Mouse (Mus musculus): ENCODE data around the gene Mfsd2a.
A peak's percentile ranks its signal among the peaks of the same experiment; 100 is the strongest.
"Not testable (repeated sequence)": the region's sequence is repeated elsewhere in the genome, so short reads cannot be mapped to it uniquely, and the experiment has no call there.

Gene Mfsd2a

DNA sequence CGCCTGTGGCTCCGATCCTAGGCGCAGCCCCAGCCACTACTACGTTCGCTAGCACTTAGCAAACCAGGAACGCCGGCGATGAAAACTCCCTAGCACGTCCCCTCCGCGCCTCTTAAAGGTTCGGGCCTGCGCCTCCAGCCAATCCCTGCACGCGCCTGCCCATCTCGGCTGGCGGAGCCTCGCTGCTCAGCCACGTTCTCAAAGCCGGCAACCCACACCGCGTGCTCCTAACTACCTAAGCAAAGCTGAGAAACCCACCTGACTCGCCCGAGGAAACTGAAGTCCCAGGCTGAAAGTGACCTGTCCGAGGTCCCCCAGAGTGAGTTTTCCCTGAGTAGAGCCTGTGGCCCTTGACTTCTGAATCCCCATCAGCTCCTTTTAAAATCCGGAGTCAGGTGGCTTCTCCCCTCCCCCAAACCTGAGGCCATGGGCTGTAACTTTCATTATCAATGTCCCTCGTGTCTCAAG is at the start of gene Mfsd2a:
Gene Mfsd2a, minus strand, starts transcription at position 89 of the 468 bp plus-strand sequence.
- peak; percentile 26 to 46 for DNase-seq

DNA sequence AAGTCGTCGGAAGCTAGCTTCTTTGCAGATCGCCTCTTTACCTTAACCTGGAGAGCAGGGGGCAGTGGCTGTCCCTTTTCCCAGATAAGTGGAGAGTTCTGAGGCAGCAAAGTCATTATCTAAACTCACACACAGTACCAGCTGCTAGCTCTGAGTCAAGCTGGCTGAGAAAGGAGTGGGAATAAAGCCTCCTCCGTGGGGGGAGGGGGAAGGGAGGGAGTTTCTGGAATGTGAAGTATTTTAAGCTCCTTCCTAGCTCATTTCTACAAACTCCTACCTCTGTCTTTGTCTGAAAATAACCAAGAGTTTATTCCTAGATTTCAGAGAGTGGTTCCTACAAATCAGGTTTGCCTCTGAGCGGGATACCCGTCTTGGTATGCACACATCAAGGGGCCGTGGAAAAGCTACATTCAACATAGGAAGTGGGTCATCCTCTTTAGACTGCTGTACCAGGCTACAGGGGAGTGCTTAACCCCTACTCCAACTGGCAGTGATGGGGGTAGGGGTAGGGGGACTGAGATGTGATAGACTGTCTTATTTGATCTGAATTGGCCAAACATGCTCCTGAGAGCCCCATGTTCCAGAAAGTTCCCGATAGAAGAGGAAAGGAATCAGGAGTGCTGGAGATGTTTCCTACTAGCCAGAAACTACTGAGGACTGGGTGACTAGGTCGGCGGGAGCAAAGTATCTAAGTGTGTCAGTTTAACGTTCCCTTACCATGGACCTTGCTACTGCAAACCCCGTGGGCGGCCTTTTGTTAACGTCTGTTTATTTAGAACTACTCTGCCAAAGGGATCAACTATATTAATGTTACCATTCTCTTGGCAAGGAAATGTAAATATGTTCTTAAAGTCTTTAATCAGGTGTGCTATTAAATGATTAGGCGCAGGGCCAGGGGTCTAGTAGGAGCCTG is 44.3 kb upstream of the Mfsd2a start:
- no peak for DNase-seq

DNA sequence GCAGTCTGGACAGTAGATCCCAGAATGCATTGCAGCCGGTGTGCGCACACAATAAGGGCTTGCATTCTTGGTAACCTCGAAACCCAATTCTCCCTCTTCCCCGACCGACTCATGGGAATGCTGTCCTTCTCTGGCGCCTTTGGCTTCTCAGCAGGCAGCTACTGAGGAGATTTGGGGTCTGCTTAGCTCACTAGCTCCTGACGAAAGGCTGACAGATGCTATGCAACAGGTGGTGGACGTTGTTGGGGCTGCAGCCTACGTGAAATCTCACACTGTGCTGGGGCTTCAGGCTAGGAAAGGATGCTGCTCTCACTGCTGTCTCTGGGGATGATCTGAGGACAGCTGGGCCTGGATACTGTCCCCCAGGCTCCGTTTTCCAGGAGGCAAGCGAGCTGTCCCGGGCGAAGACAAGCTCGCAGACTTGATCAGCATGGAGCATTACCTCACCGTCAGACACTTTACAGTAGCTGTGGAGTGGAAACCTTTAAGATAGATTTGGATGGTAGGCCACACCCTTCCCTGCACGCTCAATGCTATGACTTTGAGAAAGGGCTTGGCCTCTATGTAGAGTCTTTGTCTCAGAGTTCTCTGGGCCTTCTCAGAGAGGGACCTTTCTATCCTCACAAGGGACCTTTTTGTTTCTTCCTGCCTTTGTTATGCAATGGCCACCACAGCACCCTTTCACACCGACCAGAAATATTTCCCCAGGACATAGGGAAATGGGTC is 39.8 kb upstream of the Mfsd2a start:
- DNase-seq: no peak

DNA sequence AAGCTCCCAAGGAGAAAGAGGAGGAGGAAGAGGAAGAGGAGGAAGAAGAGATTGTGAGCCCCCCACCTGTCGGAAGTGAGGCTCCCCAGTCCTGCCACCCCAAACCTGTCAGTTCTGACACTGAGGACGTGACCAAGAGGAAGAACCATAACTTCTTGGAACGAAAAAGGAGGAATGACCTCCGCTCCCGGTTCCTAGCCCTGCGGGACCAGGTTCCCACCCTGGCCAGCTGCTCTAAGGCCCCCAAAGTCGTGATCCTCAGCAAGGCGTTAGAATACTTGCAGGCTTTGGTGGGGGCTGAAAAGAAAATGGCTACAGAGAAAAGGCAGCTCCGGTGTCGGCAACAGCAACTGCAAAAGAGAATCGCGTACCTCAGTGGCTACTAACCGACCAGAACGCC is 39.1 kb upstream of the Mfsd2a start:
- no peak for DNase-seq

DNA sequence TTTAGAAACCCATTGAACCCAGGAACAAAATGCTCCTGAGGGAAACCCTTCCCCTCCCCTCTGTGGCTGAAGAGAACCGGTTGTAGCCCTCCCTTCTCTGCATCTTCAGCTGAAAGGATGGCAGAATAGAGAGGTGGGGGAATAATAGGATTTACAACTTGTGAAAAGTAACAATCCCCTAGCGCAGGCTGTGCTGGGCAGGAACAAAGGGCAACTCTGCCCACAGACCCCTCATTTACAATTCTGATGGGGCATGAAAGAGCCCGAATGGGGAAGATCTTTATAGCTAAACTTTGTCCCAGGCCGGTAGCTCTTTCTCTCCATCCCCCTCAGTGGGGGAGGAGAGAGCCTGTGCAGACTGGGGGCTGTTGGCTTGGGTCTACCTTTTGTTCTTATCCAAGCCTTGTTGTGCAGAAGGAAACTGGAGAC is 38.3 kb upstream of the Mfsd2a start:
- no peak for DNase-seq

DNA sequence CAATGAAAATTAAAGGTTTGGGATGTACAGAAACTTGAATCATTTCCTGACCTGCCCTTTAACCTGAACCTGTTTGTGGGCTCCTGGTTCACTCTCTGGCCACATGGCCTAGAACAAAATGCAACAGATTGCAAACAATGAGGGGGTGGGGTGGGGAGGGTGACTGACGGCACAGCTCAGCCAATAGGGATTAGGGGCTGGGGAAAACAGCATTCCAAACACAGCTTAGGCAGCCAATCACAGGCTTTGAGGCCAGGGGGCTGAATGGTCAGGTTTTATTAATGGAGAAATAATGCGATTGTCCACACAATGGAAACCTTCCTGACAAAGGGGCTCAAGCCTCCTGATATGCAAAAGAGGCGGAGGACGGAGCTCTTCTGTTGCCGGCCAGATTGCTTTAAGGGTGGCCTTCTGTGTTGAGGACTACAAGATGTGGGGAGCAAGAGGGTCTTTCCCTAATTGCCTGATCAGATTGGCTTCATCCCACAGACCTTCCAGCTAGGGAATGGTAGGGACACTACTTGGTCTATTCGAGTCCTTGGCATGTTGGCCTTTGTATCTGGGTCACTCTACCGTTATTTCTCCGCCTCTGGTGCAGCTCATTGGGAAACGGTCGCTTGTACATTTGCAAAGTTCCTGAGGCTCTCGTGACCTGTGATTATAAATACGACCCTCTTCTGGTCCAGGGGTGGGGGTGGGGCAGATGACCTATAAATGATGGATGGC is 37.7 kb upstream of the Mfsd2a start:
- DNase-seq: no peak

DNA sequence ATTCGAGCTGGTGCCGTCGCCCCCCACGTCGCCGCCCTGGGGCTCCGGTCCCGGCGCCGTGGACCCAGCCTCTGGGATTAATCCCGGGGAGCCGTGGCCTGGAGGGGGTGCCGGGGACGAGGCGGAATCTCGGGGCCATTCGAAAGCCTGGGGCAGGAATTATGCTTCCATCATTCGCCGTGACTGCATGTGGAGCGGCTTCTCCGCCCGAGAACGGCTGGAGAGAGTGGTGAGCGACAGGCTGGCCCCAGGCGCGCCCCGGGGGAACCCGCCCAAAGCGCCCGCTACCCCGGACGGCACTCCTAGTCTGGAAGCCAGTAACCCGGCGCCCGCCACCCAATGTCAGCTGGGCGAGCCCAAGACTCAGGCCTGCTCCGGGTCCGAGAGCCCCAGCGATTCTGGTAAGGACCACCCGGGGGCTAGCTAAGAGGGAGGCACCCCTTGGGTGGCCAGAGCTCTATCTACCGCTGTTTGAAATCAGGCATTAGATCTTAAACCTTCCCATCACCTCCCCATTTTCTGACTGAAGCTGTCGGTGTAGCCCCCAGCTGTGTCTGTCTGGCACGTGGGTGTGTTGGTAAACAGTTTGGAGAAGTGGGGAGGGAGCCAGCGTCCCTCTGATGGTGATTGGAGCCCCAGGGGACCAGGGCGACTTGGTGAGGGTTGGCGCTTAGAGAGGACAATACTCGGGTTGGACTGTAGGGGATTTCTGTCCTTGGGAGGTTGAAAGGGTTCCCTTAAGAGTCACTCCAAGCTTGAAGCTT is 35.8 kb upstream of the Mfsd2a start:
- peak in 1 of 2 experiments; percentile 39 for DNase-seq

DNA sequence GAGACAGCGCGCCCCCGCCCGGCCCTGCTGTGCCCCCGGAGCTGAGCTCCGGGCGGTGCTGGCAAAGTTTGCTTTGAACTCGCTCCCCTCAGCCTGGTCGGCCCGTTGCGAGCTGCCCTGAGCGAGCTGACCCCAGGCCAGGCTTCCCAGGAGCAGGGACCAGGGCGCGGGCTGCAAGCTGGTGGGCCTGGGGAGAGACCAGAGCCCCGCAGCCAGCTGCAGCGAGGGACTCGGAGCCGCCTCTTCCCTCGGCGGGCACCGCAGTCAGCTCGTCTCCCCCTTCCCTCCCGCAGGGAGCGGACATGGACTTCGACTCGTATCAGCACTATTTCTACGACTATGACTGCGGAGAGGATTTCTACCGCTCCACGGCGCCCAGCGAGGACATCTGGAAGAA is 35.2 kb upstream of the Mfsd2a start:
- peak in 1 of 2 experiments; percentile 47 for DNase-seq

DNA sequence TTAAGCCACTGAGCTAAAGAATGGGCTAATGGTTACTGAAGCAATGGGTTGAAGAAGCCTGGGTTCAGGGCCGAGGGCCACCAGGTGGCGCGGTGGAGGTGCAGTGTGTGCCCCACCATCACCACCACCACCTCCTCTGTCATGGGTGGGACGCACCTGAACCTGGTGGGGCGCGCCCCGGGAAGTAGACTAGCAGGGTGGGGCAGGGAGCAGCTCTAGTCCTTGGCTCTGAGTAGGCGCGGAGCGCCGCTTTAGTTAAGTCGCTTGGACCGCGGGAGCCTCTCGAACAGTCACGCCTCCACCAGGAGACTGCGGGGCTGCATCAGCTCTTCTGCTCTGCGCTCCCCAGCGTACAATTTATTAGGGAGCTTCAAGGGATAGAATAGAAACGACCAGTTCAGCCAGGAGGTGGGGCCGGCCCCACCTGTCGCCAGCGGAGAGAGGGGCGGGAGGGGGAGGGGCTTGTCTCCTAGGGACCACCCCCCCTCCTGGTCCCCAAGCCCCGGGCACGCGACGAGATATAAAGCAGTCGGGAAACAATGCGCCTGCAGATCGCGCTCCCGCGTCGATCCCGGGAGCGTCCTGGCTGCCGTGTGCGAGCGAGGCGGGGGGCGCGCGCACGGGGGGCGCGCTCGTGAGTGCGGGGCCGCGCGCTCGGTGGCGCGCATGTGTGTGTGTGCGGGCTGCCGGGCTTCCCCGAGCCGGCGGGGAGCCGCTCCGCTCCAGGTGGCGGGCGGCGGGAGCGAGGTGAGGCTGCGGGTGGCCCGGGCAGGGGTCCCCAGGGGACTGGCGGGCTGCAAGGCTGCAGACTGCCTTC is 34.6 kb upstream of the Mfsd2a start, which contains the start of gene Mycl:
Gene Mycl, plus strand, starts transcription at position 249 of the 817 bp plus-strand sequence.
- DNase-seq: peak; percentile 72 to 92

DNA sequence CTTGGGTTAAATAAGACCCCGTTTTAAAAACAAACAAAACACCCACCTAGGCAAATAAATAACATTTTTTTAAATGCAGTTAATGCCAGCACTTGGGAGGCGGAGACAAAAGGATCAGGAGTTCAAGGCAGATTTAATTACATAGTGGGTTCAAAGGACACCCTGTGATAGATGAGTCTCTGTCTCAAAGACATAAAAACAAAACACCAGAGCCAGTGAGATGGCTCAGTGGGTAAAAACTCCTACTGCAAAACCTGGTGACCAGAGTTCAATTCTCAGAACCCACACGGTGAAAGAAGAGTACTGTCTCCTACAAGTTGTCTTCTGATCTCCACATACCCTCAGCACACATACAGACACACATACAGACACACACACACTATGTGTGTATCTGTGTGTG is 31.3 kb upstream of the Mfsd2a start:
- no peak for DNase-seq

DNA sequence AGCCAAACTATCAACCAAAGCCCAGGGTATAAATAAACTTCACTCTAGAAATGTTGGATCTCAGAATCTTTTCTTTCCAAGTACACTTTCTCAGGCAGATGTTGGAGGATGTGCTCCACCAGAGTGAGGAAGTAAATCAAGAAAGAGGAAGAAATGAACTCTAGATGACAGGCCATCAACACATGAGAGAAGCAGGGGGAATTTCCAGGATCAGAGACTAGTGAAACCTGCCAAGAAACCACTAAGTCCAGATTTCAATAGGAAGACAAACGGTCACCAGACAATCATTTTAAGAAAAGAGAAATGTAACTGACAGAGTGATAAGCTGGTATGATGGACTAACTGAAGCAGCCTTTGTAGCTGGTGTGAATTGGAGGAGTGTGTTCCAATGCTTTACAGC is 30.2 kb upstream of the Mfsd2a start:
- DNase-seq: no peak

DNA sequence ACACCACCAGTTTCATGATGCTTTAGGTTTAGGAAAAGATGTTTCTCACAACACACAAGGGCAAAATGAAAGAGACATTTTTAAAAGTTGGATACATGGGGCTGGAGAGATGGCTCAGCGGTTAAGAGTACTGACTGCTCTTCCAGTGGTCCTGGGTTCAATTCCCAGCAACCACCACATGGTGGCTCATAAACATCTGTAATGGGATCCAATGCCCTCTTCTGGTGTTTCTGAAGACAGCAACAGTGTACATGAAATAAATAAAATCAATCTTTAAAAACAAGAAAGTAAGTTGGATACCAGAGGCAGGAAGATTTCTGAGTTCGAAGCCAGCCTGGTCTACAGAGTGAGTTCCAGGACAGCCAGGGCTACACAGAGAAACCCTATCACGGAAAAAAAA is 27.0 kb upstream of the Mfsd2a start:
- not testable (repeated sequence) for DNase-seq

DNA sequence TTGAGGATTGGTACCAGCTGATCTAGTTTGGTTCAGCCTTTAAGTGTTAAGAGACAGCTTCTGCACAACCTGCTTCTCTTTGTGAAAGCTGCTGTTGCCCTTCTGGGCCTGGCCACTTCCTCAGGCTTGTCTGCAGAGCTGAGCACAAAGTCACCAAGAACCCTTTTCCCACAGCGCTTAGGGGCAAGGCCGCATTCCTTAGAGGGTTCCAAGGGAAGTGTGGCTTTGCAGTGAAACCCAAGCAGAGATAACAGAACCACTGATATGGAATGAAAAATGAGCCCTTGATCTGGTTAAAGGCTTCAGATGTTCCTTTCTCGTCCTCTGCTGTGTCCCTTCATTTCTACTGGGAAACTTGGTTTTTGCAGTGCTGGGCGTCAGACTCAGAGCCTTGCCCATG is 26.4 kb upstream of the Mfsd2a start:
- no peak for DNase-seq

DNA sequence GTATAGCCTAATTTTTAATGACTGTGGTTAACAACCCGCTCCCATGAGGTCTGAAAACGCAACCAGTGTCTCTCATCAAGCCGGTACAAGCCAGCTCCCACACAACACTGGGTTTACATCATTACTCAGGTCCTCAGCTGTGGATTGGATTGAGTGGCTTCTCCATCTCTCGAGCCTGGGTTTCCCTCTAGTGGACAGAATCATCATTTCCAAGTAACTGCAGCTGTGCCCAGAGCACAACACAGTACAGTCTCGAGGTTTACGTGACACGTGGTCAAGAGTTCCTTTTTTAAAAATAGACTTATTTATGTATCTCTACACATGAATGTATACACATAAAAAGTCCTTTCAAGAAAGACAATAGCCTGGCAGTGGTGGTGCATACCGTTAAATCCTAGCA is 24.1 kb upstream of the Mfsd2a start:
- peak; percentile 13 to 35 for DNase-seq

DNA sequence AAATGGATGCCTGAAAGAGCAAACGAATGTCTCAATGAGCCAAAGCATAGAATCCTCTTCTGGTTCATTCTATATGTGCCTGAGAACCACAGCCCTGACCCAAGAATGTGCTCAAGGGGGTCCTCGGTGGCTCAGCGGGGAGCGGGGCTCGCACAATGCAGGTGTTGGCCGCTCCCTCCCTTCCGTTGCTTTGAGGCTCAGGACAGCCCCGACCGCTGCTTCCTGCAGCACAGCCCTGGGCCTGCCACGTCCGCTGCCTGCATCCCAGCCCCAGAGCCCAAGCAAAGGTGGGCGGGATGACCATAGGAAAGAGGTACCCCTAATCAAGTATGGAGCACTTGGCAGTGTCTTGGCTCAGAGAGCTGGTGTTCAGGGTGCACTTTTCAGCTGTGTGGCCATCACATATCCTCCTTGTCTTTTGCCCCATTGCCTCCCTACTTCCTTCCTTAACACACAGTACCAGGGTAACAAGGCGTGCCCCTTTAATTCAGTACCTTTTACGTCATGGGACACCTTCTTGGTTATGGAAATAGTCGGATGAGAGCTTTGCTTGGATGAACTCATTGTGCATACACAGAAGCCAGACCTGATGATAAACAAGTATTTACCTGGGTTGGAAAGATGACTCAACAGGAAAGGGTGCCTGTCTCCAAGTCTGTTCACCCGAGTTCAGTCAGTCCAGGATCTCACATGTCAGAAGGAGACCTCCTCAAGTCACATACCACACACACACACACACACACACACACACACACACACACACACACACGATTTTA is 22.7 kb upstream of the Mfsd2a start:
- DNase-seq: peak; percentile 18 to 22

DNA sequence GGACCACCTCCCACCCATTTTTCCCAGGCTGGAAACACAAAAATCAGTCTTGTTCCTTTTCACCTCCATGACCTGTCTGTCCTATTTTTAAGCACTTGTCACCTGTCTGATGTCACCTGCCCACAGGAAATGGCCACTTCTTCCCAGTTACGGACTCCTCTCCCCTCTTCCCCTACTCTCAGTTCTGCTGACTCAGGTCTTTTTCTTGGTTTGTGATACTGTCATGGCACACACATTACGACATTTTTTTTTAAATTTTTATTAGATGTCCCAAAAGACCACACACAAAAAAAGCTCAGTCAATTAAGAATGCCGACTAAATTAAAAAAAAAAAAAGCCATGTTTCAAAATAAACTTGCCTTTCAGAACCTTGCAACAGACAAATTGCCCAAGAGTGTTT is 21.5 kb upstream of the Mfsd2a start:
- DNase-seq: no peak

DNA sequence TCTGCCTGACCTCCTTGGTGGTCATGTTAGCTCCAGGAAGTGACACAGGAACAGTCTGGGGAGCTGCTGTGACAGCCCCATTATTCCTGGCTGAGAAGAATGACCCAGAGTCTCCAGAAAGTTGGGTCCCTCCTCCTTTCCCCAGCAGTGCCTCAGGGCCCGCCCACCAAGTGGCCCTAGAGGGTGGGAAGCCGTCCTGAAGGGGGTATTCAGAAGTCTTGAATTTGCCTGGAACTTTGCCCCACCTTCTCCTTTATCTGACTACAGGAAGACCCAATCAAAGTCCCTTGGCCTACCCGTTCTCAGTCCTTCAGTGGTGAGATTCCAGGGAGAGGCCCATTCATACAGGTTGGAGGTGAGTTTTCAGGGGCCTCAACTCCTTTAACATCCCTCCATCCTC is 20.9 kb upstream of the Mfsd2a start:
- DNase-seq: no peak

DNA sequence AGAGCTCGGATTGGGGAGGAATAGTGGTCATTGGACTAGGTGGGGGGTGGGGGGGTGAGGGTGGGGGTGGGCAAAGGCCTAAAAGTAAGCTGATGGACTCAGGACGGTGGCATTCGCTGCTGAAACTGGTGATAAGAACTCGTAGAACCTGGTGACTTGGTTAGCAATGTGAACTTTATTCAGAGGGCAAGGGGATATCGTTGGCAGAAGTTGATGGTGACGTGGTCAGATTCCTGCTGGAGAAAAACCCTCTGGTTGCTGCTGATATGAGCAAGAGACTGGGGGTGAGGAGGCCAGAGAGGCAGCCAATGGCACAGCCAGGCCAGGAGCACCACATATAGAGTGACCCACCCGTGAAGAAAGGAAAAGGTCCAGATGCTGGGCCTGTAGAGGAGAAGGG is 20.2 kb upstream of the Mfsd2a start:
- no peak for DNase-seq

DNA sequence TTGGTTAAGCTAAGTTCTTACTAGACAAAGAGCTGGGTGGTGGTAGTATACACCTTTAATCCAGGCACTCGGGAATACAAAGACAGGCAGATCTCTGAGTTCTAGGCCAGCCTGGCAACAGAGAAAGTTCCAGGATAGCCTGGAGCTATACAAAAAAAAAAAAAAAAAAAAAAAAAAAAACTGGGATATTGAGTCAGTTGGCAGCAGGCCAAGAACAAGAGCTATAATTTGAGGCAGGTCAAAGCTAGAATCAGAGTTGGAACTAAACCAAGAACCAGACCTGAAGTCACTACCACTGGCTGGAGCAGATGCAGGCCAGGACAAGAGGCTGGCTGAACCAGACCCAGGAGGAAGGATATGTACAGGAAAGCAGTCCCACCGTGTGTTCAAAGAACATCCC is 19.7 kb upstream of the Mfsd2a start:
- no peak for DNase-seq

DNA sequence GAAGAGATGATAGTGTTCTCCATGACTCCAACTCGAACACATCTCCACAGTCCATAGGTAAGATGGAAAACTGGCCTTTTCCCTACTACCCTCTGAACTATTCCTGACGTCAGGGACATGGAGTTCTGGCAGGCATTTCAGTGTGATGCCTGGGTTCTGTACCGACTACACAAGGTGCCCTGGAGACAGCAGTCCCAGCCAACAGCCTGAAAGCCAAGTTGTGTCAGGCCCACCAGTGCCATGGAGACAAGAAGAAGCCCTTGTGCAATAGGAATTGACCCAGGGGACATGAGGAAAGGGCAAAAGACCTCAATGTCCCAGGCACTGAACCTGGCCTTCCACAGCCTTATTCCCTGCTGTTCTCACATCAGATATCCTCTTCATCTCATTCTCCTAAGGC is 18.8 kb upstream of the Mfsd2a start:
- no peak for DNase-seq

DNA sequence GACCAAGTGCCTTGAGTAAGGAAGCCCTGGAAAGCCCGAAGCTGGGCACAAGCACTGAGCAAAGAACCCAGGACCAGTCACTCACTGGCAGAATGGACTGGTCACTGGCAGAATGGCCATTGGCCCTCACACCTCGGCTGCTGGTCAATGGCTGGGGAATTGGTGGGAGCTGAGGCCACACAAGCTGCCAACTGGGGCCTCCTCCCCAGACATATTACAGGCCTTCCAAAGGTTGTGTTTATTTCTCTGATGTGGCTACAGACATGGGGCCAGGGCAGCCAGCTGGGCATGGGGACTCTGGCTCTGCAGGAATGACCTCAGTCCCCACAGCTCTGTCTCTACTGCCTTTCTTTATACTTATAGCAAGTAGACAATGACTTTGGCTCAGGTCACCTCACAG is 17.9 kb upstream of the Mfsd2a start:
- no peak for DNase-seq

Measured in spleen, adult 18-20 months (tissue).